Mouse (Mus musculus): ENCODE measurements around the gene Zfp710.

Zfp710 gene

DNA sequence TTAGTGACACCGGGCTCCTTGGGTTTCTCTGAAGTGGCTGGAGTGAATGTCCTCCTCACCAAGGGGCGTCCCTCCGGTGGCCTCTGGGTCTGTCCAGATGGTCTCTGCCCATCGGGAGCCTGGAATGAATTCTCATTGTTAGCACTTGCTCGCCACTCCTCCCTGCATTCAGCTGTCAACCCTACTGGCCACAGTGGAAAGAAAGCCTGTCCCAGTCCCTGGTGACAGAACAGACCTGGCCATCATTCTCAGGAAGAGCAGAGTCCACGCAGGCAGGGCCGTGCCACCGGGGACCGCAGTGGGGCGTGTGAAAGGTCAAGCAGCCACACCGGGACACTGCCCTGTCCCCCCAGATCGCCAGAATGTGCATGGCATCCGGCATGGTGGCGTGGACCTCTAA is 33.2 kb downstream of the Zfp710 start:
- DNase-seq (ENCODE audit: low spot score in 2 of 2): no peak

DNA sequence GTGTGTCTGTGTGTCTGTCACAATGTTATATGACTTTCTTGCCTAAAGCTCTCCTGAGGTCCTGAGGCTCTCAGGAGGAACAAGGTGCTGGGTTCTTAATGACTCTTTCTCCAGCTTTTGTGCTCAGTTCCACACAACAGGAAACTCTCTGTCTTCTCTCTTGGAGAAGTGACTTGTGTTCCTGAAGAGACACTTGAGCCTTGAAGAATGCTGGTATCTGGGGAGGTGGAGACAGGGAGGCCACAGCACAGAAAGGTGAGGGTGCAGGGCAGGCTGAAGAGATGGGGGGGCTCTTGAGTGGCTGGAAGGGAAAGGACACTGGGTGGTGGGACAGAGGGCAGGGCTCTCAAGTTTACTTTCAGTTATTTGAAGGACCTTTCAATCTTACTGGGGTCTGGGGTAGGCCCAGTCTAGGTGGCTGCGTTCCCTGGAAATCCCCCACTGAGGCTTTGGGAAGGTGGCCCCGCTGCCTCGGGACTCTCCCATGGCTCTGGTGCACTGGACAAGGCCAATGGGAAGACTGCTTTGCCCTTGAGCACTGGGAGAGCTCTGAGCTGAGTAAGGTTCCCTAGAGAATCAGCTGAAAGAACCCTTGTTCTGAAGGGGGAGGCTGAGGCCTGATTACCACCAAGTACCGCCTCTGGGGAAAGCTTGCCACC is 33.9 kb downstream of the Zfp710 start:
- DNase-seq (ENCODE audit: low spot score in 2 of 2): no peak

DNA sequence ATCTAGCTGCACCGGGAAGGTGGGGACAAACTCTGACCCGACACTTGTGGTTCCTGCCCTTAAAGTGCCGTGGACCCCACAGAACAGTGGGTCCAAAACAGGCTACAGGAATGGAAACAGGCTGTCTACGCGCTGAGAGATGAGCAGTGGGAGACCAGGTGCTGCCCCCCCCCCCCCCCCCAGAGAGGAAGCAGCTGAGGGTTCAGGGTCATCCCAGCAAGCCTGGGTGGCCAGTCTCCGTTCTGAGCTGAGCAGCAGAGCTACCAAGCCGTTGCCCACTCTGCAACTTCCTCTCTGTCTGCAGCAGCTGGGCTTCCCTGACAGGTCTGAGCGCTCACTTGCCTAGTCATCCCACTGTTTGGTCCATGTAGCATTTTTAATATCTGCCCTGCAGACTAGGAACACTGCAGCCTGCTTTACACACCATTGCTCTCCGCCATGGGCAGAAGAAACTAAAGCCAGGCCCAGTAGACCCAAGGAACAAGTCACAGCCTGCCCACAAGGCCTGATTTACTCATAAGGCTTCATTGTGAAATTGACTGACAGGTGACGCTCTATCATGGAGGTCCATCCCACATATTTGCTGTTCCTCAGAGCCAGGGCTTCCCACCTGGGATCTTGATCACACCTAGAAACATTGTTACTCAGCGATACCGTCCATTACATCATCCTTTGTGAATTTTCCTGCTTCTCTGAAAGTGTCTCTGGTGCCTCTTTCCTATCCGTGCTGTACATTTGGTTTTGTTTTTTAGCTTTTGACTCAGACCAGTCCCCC is 34.6 kb downstream of the Zfp710 start:
- no peak for DNase-seq (ENCODE audit: low spot score in 2 of 2)

DNA sequence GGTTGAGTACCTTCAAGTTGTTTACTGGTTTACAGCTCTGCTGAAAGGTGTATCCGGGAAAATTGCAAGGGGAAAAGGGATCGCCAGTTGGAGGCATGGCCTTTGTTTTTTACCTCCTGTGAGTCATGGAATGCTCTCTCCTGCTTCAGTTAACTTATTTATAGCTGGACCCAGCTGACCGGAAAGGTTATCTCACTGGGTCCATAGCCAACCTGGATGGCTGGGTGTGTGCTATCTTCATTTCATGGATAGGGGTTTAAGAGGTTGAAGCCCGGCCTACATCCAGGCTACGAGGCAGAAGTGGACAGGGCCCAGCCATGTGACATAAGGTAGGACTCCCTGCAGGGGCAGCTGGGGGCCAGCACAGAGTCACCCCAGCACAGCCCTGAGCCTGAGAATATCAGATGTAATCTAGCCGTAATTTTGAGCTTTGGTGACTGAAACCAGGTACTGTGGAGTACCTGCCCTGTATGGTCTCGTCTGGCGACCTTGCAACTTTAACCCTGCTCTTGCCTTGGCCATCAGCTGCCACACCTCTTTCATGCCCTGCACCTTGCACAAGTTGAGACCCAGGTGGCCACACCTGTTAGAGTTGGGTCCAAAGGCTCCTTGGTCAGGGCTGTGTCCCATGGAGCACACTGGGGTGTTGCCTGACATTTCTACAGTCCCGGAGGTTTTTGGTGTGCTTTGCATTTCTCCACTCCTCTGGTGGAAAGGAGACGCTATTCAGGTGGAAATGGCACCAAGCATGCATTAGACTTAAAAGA is 35.6 kb downstream of the Zfp710 start:
- no peak for DNase-seq (ENCODE audit: low spot score in 2 of 2)

DNA sequence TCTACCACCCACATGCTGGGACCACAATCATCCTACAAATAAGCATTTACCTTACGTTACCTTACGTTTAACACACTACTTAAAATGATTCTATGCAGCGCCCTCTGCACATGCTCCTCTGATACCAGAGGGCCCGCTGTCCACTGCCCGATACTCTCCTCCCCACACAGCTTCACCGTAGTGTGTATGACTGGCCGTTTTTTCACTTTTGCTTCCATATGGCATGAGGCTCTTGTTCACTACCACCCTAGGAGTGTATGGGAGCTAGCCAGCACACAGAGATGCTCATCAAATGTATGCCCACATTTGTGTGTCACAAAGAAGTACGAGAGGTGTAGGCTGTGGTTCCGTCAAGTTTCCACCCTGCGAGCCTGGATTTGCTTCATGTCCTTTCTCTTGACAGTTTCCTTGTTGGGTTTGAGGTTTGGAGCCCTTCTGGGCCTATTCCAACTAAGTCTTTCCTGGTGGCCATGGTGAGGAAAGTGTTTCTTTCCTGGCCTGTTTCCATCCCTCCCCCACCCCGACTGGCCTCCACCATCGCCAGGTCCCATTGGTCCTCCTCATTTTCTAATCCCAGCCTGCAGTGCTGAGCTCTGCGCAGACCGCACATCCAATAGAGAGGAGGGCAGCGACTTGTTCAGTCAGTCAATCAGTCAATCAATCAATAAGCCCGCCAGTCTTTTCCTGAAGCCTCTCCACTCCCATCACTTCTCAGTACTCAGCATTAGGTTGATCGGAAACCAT is 37.6 kb downstream of the Zfp710 start:
- DNase-seq (ENCODE audit: low spot score in 2 of 2): no peak

DNA sequence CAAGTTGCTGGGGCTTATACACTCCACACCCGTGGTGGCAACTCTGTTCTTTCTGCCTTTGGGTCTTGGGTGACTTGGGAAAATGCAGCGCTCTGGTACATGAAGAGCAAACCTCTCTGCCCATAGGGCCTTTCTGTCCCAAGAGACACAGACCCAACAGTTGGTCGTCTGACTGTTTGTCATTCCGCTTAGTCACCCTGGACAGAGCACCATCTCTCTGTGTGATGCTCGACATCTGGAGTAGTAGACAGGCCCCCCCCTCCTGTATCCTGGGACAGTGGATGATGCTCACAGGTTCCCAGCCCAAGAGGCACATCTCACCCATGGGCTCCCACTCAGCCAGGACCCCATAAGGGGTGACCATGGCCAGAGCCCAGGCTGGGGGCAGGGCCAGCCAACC is 38.6 kb downstream of the Zfp710 start:
- DNase-seq (ENCODE audit: low spot score in 2 of 2): no peak

DNA sequence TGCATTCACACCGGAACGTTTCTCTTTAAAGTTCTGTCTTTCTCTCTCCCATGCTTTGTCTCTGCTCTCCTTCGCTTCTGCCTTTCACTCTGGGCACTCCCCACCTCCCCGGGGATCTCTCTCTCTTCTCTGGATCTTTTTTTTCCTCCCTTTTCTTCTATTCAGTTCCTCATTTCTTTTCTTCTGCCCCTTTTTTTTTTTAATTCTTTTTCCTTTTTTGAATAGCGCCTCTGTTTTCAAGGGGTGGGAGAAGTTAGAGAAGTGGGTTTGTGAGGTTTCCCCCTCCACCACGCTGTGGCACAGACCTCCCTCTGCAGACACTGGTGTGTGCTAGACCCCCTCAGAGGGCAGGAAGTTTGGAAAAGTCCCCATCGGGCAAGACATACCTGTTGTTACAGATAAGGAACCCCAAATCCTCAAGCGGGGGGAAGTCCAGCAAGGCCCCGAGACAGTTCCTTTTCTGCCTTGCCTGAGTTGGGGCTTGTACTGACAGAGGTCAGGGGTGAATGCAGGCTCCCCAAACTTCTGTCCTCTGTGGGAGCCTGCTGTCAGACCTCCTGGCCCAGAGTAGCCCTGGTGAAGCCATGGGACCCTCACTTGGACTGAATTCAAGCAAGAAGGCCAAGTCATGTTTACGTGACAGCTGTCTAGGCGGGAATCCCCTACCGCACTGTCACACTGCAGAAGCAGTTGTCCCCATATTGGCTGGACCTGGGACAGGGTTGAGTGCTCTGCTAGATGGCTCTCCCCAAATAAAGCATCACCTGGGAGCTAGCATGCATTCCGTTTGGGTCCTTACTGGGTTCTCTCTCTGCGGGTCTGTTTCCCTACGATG is 39.5 kb downstream of the Zfp710 start:
- DNase-seq (ENCODE audit: low spot score in 2 of 2): no peak

DNA sequence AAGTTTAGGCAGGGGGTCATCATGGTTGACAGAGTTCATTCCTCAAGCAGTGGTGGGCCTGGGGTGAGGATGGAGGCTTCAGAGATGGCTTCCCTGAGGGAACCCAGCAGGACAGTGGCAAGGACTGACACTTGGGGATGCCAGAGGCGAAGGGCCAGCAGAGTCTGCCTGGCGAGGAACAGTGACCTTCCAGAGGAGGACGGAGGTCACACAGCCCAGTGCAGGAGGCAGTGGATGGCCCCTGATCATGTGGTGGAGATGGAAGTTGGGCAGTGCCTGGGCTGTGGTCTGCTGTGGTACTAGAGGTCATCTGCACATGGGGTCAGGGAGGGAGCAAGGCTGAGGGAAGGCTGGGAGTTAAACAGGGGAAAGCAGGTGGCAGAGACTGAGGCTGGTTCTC is 40.6 kb downstream of the Zfp710 start:
- no peak for DNase-seq (ENCODE audit: low spot score in 2 of 2)

DNA sequence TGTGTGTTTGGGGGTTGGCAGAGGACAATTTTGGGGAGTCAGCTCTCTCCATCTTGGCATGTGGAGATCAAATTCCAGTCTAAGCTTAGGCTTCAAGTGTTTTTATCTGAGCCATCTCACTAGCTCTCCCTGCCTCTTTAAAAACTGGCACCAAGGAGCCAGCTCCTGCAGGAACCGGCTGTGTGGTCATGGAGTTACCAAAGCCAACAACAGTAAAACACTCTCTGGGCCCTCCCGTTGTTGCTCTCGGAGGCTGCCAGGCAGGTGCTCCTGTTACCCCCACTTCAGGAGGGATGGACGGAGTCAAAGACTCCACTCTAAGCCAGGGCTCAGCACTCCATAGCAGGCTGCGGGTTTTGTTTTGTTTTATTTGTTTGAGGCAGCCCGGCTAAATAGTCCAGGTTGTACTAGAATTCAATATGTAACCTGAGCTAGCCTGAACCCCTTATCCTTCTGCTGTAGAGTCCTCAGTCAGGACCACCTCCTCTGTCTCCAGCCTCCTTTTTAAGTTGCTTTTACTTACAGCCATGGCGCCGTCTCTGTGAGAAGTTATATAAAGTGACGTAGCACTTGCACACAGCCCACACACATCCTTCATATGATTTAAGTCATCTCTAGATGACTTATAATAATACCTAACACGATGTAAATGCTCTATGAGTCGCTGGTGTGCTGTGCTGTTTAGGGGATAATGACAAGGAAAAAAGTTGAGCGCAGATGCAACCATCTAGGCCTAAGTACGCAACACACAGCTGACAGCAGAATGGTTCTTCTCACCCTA is 42.3 kb downstream of the Zfp710 start:
- DNase-seq (ENCODE audit: low spot score in 2 of 2): no peak

DNA sequence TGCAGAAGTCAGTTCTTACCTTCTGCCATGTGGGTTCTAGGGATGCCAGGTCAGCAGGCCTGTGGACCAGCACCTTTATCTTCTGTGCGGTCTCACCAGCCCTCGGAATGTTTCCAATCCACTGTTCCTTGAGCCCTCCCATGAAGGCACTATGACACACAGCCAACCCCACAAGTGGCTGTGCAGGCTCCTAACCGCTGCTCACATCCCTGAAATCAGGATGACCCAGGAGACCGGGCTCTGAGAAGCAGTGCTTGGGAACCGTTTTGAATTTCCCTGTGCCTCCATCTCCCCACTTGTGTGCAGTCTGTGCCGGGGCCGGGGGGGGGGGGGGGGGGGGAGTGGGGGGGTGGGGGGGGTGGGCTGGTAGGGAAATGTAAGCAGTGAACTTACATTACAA is 43.7 kb downstream of the Zfp710 start:
- DNase-seq (ENCODE audit: low spot score in 2 of 2): no peak

DNA sequence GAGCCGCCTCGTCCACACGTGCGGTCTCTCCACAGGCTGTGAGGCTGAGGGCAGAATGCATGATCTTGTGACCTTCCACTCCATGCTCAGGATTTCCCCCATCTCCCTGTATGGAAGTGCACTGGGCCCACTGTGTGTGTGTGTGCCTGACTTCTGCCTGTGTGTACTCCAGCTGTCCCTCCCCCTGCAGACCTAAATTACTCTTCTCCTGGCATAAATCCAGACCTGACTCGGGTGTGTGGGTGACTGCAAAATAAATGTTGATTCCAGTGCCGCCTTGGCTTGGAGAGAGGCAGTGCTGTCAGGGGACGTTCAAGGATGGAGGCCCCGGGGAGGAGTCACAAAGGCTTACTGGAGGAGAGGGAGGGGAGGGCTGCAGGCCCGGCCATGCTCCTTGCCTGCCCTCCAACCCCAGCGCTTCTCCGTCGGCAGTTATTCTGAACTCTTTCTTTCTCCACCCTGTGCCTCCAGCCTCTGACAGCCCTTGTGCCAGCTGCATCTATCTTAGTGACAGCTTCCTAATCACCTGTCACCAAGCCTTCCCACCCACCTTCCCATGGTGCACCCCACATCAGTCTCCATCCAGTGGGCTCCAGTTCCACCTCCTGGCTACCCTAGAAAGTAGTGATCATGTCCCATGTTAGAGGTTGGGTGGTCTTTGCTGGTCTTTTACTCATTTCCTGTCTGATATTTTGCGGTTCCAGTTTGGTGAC is 45.2 kb downstream of the Zfp710 start:
- DNase-seq (ENCODE audit: low spot score in 2 of 2): peak; percentile 41 to 59

DNA sequence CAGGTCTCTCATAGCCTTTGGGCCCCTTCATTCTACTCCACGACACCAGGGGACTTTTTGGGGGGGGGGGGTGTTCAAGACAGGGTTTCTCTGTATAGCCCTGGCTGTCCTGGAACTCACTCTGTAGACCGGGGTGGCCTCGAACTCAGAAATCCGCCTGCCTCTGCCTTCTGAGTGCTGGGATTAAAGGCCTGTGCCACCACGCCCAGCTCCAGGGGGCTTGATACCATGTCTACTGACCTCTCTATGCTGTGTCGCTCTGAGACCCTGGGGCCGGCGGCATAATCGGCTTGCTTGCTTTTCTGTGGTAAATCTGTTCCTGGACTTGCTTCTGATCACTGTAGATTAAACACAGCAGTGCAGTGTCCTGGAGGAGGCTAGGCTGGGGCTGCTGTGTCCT is 46.6 kb downstream of the Zfp710 start:
- DNase-seq (ENCODE audit: low spot score in 2 of 2): no peak

DNA sequence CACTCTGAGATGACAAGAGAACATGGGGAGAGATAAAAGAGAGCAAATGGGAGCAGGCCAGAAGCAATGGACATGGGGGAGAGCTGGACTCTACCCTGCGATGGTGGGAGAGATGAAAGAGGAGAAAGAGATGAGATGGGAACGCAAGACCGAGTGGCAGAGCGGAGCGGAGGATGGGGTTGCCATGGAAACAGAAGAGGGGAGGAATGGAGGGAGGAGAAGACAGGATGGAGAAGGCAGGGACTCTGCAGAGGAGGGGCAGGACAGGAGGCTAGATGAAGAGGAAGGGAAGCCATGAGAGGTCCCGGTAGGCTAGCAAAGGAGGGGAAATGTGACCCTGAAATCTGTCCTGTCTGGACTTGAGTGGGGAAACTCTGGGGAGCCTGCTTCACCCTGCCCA is 47.7 kb downstream of the Zfp710 start:
- DNase-seq (ENCODE audit: low spot score in 2 of 2): peak; percentile 45 to 56

DNA sequence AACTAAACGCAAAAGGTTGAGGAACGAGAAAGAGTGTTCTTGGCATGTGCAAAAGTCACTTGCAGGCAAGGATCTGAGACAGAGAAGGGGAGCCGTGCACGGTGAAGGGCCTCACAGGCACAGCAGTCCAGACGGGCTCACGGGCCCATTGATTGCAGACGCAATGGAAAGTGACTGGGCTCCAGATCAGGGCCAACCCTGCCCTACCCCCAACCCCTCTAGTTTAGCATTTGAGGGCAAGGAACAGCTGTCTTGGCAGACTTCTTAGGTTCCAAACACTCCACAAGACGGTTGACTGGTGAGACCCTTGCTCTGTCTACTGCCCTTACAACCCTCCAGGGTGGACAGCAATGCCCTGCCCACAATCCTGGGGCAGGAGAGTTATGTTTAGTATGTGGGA is 48.9 kb downstream of the Zfp710 start:
- DNase-seq (ENCODE audit: low spot score in 2 of 2): no peak

DNA sequence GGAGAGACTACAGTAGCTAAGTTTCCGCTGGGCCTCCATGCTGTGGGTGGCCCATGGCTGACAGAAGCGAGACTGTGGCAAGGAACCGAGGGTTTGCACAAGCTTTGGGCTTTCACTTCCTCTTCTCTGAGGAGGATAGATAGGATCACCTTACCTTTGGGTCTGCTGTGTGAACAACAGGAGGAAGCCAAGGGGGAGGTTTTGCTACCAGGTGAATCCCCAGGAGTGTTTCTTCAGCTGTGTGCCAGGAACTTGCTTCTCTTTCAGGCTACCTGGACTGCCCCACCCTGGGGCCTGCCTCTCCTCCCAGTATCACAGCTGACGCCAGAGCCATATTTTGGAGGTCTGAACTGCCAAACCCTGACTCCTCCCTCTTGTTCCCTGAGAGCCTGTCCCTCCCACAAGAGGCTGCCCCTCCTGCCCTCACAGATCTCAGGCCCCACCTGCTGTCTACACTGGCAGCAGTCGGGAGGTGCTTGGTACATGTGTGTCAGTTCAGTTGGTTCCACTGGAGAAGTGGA is 50.4 kb downstream of the Zfp710 start:
- no peak for DNase-seq (ENCODE audit: low spot score in 2 of 2)

DNA sequence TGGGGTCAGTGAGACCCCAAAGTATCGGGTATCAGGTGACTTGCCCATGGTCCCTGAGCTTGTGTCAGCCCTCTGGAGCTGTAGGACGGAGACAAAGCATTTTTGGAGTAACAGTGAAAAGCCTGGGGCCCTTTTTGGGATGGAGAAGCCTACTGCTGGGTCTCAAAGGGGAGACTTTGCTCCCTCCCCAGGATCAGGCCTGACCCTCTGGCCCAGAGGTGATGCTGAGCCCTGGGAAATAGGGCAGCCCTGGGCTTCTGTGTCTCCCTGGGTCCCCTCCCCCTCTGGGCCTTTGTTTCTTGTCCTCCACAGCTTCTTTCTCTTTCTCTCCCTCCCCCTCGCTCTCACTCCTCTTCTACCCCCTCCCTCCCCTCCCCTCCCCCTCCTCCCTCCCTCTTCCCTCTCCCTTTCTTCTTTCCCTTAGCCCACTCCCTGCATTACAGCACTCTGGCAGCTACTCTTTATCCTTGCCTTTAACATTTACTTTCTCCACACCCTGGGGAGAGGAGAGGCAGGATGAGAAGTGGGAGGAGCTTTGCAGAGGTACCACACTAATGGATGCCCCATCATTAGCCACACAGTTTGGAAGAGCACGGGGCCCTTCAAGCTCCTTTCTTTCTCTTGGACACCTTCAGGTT is 51.5 kb downstream of the Zfp710 start:
- DNase-seq (ENCODE audit: low spot score in 2 of 2): no peak

DNA sequence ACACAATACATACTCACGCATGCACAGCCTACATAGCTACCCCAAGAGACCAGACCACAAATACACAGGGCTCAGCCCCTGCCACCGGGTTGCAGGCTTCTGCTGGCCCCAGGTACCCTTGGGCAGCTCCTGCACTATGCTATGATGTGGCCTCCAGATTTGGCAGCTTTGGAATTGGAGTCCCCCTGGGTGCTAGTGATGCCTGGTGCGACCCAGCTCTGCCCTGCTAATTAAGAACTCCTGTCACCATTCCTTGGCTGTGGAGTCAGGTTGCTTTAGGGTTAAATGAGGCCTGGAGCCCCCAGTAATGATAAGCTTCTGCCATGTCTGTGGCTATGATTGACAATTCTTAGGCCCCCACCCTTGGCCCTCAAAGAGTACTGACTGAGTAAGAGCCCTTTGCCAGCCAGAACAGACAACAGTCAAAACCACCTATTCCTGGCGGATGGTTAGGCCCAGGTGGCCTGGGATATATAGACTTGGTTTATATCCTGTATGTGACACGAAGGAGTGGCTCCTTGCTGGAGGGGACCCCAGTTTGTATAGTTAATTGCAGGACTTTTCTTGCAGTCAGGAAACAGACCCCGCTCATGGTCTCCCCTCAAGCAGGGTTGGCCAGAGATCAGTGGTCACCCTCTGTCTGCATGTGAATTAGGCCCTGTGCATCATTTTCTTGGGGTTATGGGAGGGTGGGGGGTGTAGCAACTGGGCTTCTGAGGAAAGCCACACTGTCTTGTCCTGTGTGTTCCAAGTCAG is 52.5 kb downstream of the Zfp710 start:
- no peak for DNase-seq (ENCODE audit: low spot score in 2 of 2)

DNA sequence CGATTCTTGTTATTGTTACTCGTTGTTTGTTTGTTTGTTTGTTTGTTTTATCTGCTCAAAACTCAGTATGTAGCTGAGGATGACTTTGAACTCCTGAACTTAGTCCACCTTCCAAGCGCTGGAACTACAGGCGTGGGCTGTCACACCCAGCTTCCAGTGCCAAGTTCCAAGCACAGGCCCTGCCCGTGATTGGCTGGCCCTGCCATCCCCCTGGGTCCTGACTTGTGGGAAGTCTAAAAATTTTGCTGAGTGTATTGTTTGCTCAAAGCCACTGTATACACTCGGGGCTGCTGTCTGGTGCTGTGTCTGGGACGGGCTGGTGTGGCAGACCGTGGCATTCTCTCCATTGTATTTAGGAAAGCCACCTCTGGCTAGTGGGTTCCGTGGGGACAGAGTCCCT is 53.2 kb downstream of the Zfp710 start:
- DNase-seq (ENCODE audit: low spot score in 2 of 2): no peak

All from frontal cortex, postnatal 14 days (tissue).